Mouse (Mus musculus) ES-E14 (cell line): ENCODE data around the gene Creb3l4.

Experiments used
- CHD2 ChIP-seq: IDR thresholded peaks from 2 replicates; pipeline ENCODE4 v1.6.1; 2014; ENCODE audit warnings: mild to moderate bottlenecking, low read depth, low read length, inconsistent platforms
- MAFK ChIP-seq: IDR thresholded peaks from 2 replicates; pipeline ENCODE4 v1.6.1; 2014; ENCODE audit warnings: mild to moderate bottlenecking, low read depth, low read length, inconsistent platforms; ENCODE audit not compliant: insufficient read depth
- ZC3H11A ChIP-seq: IDR thresholded peaks from 2 replicates; pipeline ENCODE4 v1.6.1; 2012; ENCODE audit warnings: low read depth, mild to moderate bottlenecking, inconsistent platforms, low read length, borderline replicate concordance
- ZNF384 ChIP-seq: IDR thresholded peaks from 2 replicates; pipeline ENCODE4 v1.6.1; 2012; ENCODE audit warnings: low read depth, low read length, inconsistent platforms

DNA sequence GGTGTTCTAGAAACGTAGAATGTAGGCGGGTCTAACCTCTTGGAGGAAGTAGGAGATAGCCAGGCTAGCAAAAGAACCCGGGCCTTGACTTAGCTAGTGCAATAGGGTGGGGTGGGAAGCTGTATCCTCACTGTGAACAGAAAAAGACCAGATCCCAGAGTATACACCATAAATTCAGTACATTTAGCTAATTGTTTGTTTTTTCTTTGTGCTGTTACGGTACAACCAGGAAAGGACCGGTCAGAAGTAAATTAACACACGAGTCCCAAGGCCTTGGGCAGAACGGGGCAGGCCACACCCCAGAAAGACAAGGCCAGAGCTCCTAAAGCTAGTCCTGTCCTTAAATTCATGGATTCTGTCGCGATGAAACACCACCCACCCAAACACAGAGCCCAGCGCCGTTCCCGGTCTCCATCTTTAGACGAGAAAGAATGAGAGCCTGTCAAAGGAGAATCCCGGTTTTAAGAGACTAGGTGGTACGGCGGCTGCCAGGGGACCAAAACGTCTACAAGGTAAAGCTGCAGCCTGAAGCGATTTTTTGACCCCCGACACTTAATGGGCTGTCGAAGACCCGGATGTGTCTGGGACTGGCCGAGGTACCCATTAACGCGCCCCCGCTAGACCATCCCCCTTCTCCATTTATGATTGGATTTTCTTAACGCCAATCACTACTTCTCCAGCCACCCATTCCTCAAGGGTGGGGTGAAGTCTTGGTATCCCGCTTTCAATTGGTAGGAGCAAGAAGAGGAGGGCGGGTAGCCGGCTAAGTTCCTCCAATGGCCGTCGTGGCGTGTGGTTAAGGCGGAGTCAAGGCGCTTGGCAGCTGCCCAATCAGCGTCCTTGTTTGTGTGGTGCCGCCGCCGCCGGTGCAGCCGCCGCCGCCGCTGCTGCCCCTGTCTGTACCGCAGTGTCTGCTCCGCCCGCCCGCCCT, 49.3 kb upstream of the Creb3l4 start, which contains the start of gene Gatad2b:
- TF ChIP-seq ZC3H11A: no peak
- peak; percentile 92 for TF ChIP-seq CHD2
- no peak for TF ChIP-seq MAFK
- TF ChIP-seq ZNF384: no peak
